Mouse (Mus musculus) forebrain, embryonic 11.5 days (tissue): ENCODE measurements around the gene Med13l. TPM values are rescaled to one million over a fixed set of nuclear protein-coding genes. Genes with fewer than 3 reads are reported as not detected.

ENCODE experiments used
- ATAC-seq: fragments of 200-750 bp; cut with Nextera tagmentation; replicated peaks from 2 replicates; pipeline ENCODE4 v1.8.0; 2017; ENCODE audit warnings: moderate TSS enrichment; ENCODE audit not compliant: low FRiP score
- DNase-seq: peaks from one replicate; pipeline ENCODE4 v3.0.0-alpha.2; 2017; ENCODE audit warnings: low spot score
- H3K27ac ChIP-seq: fragments of 300-500 bp; sonication (generic); 2 replicates; pipeline ENCODE4 v1.5.1; 2014; ENCODE audit warnings: low read depth, low read length
- H3K27me3 ChIP-seq: fragments of 300-500 bp; sonication (generic); 2 replicates; pipeline ENCODE4 v1.6.1; 2014; ENCODE audit warnings: mild to moderate bottlenecking, low read length, mixed read lengths; ENCODE audit not compliant: control insufficient read depth, insufficient read depth
- H3K36me3 ChIP-seq: fragments of 300-500 bp; sonication (generic); 2 replicates; pipeline ENCODE4 v1.6.1; 2014; ENCODE audit warnings: mild to moderate bottlenecking, low read length, moderate library complexity, mixed read lengths; ENCODE audit not compliant: control insufficient read depth, insufficient read depth
- H3K4me1 ChIP-seq: fragments of 300-500 bp; sonication (generic); replicated peaks from 2 replicates; pipeline ENCODE4 v1.6.1; 2014; ENCODE audit warnings: low read length, mixed read lengths; ENCODE audit not compliant: control insufficient read depth, insufficient read depth
- H3K4me2 ChIP-seq: fragments of 300-500 bp; sonication (generic); 2 replicates; pipeline ENCODE4 v1.6.1; 2014; ENCODE audit warnings: low read depth, mild to moderate bottlenecking, low read length, moderate library complexity, mixed read lengths; ENCODE audit not compliant: severe bottlenecking
- H3K4me3 ChIP-seq: fragments of 300-500 bp; sonication (generic); 2 replicates; pipeline ENCODE4 v1.5.1; 2014; ENCODE audit warnings: low read depth, low read length
- H3K9ac ChIP-seq: fragments of 300-500 bp; sonication (generic); 2 replicates; pipeline ENCODE4 v1.6.1; 2014; ENCODE audit warnings: low read length
- H3K9me3 ChIP-seq: fragments of 300-500 bp; sonication (generic); 2 replicates; pipeline ENCODE4 v1.6.1; 2016; ENCODE audit warnings: low read length, mixed read lengths; ENCODE audit not compliant: control insufficient read depth
- WGBS: fragments of 180-500 bp; shearing (Covaris S2); extraction: QIAGEN DNeasy Blood & Tissue Kit; methylation state at CpG from one replicate; pipeline ENCODE4 v1.1.7; 2014; 5-methylcytosine and 5-hydroxymethylcytosine counted together
- polyA plus RNA-seq: library from polyadenylated mRNA; unstranded; fragments of >200 nt; fragmentation: Nextera tagmentation; extraction: Ambion mirVana; gene quantifications from 2 replicates; pipeline ENCODE4 v1.2.1, GENCODE M21; 2014

The Med13l gene
- polyA plus RNA-seq, 1 experiment from 2014 or later = 15.1 TPM

- H3K4me1 ChIP-seq = peaks cover 5% of the 10 kb centered on the region
- H3K36me3 ChIP-seq = no peaks in the 10 kb centered on the region
- H3K9ac ChIP-seq = no peak overlapping the region
- WGBS = 60% methylated on average over 8 of the region's 8 CpGs
- H3K27ac ChIP-seq = no peak overlapping the region
- ATAC-seq (no peak), DNase-seq (no peak)
- no peaks in the 10 kb centered on the region; the same call in 1 of the 2 replicates for H3K27me3 ChIP-seq
- no peak overlapping the region for H3K4me3 ChIP-seq
- H3K9me3 ChIP-seq = no peaks in the 10 kb centered on the region
- no peak overlapping the region for H3K4me2 ChIP-seq
Observed at GRCm38 (mm10) chr5:118535130-118535529, 25.3 kb upstream of the Med13l start.

- 8% methylated on average over 5 of the region's 5 CpGs for WGBS
- DNase-seq (no peak), ATAC-seq (no peak)
- H3K4me2 ChIP-seq = no peak overlapping the region
- H3K9me3 ChIP-seq = no peaks in the 10 kb centered on the region
- no peak overlapping the region for H3K4me3 ChIP-seq
- no peaks in the 10 kb centered on the region for H3K4me1 ChIP-seq
- no peak overlapping the region for H3K27ac ChIP-seq
- H3K27me3 ChIP-seq = no peaks in the 10 kb centered on the region
- no peak overlapping the region for H3K9ac ChIP-seq
- H3K36me3 ChIP-seq = no peaks in the 10 kb centered on the region
Observed at GRCm38 (mm10) chr5:118538487-118538886, 22.0 kb upstream of the Med13l start.

- WGBS = 87% methylated on average over 2 of the region's 2 CpGs
- Histone ChIP-seq H3K36me3 (no peaks in the 10 kb centered on the region), H3K27ac (no peak overlapping the region), H3K4me3 (no peak overlapping the region), H3K9me3 (no peaks in the 10 kb centered on the region), H3K4me1 (no peaks in the 10 kb centered on the region), H3K4me2 (no peak overlapping the region), H3K9ac (no peak overlapping the region), H3K27me3 (no peaks in the 10 kb centered on the region)
- no peak for ATAC-seq
- no peak for DNase-seq
Observed at GRCm38 (mm10) chr5:118543816-118544215, 16.7 kb upstream of the Med13l start.

- Histone ChIP-seq H3K9me3 (no peaks in the 10 kb centered on the region), H3K9ac (no peak overlapping the region), H3K27ac (no peak overlapping the region), H3K4me2 (no peak overlapping the region), H3K4me3 (no peak overlapping the region), H3K4me1 (0 out of 2 replicates have a peak, but pooled peaks cover 1% of the 10 kb centered on the region), H3K27me3 (no peaks in the 10 kb centered on the region), H3K36me3 (no peaks in the 10 kb centered on the region)
- no peak for DNase-seq
- ATAC-seq = no peak
- WGBS = 70% methylated on average over 5 of the region's 5 CpGs
Observed at GRCm38 (mm10) chr5:118550493-118550892, 10.0 kb upstream of the Med13l start.

GRCm38 (mm10) chr5:118553290-118553689 lies 7.2 kb upstream of the Med13l start:
- DNase-seq (no peak), ATAC-seq (no peak)

GRCm38 (mm10) chr5:118555305-118555704 lies 5.2 kb upstream of the Med13l start:
- ATAC-seq = no peak
- no peak overlapping the region for H3K4me2 ChIP-seq

More at GRCm38 (mm10) chr5:118553290-118553689, 7.2 kb upstream of the Med13l start:
- Histone ChIP-seq H3K4me2 (no peak overlapping the region), H3K27me3 (no peaks in the 10 kb centered on the region), H3K4me3 (no peak overlapping the region), H3K9me3 (no peaks in the 10 kb centered on the region), H3K36me3 (no peaks in the 10 kb centered on the region), H3K9ac (no peak overlapping the region), H3K4me1 (0 out of 2 replicates have a peak, but pooled peaks cover 1% of the 10 kb centered on the region), H3K27ac (no peak overlapping the region)

GRCm38 (mm10) chr5:118556387-118556937 lies 4.0 kb upstream of the Med13l start:
- 34% methylated on average over 12 of the region's 12 CpGs for WGBS
- Histone ChIP-seq H3K9me3 (no peaks in the 10 kb centered on the region), H3K36me3 (no peaks in the 10 kb centered on the region), H3K4me2 (no peak overlapping the region), H3K4me1 (no peaks in the 10 kb centered on the region), H3K9ac (no peak overlapping the region), H3K27me3 (no peaks in the 10 kb centered on the region), H3K27ac (no peak overlapping the region), H3K4me3 (no peak overlapping the region)
- DNase-seq (no peak), ATAC-seq (no peak)

More at GRCm38 (mm10) chr5:118555305-118555704, 5.2 kb upstream of the Med13l start:
- no peak overlapping the region for H3K27ac ChIP-seq
- 91% methylated on average over 4 of the region's 4 CpGs for WGBS
- H3K9me3 ChIP-seq = no peaks in the 10 kb centered on the region
- H3K36me3 ChIP-seq = no peaks in the 10 kb centered on the region
- no peaks in the 10 kb centered on the region for H3K27me3 ChIP-seq
- no peak overlapping the region for H3K4me3 ChIP-seq
- 0 out of 2 replicates have a peak, but pooled peaks cover 1% of the 10 kb centered on the region for H3K4me1 ChIP-seq
- DNase-seq = no peak
- H3K9ac ChIP-seq = no peak overlapping the region

- H3K9ac ChIP-seq = no peak overlapping the region
- WGBS = 82% methylated on average over 6 of the region's 6 CpGs
- no peak for DNase-seq
- H3K4me3 ChIP-seq = no peak overlapping the region
- no peaks in the 10 kb centered on the region for H3K9me3 ChIP-seq
- no peak overlapping the region for H3K4me2 ChIP-seq
- no peaks in the 10 kb centered on the region for H3K36me3 ChIP-seq
- no peak overlapping the region for H3K27ac ChIP-seq
- ATAC-seq = no peak
- H3K4me1 ChIP-seq = peaks cover 10% of the 10 kb centered on the region; the same call in 1 of the 2 replicates
- no peaks in the 10 kb centered on the region for H3K27me3 ChIP-seq
Observed at GRCm38 (mm10) chr5:118558841-118559240, 1.6 kb upstream of the Med13l start.
